Mouse (Mus musculus): ENCODE results near the gene Scap.

DNA sequence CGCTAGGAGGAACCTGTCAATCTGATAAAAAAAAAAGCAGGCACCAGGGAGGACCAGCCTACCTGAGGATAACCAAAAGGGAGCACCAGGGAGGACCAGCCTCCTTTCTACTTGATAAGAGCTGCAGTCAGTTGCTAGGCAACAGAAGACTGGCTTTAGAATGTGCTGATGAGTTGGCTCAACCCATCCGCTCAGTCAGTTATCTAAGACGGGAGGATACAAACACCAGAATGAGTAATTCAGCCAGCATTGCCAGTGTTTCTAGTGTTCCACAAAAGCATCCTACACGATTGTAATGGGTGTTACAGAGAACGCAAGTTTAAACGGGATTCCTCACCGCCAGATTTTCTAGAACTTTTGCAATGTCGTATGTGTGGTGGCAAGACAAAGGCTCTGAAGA lies 98.2 kb downstream of the Scap start:
- TF ChIP-seq POLR2A (IDR thresholded peaks at IDR 0.05; ENCODE audit: insufficient read depth, low read depth, low read length) (no peak), CTCF (IDR thresholded peaks at IDR 0.05; ENCODE audit: insufficient read depth, low read depth, low read length) (no peak)

Data from olfactory bulb, adult 2 months (tissue).